Mouse (Mus musculus) hindbrain, embryonic 16.5 days (tissue): ENCODE measurements around the gene Gm5426. TPM values are rescaled to one million over a fixed set of nuclear protein-coding genes. Genes with fewer than 3 reads are reported as not detected.
"Not testable (repeated sequence)": the region's sequence is repeated elsewhere in the genome, so short reads cannot be mapped to it uniquely, and the experiment has no call there.

Experiments used
- ATAC-seq: fragments of 200-750 bp; cut with Nextera tagmentation; 2 replicates; pipeline ENCODE4 v1.8.0; 2017; ENCODE audit warnings: moderate TSS enrichment, moderate library complexity
- H3K27ac ChIP-seq: fragments of 300-500 bp; sonication (generic); 2 replicates; pipeline ENCODE4 v1.5.1; 2014; ENCODE audit warnings: low read depth, mild to moderate bottlenecking, control low read depth, low read length, moderate library complexity
- H3K27me3 ChIP-seq: fragments of 300-500 bp; sonication (generic); replicated peaks from 2 replicates; pipeline ENCODE4 v1.6.1; 2014; ENCODE audit warnings: low read length; ENCODE audit not compliant: control insufficient read depth, insufficient read depth
- H3K36me3 ChIP-seq: fragments of 300-500 bp; sonication (generic); 2 replicates; pipeline ENCODE4 v1.6.1; 2014; ENCODE audit warnings: mild to moderate bottlenecking, low read length, moderate library complexity, mixed read lengths; ENCODE audit not compliant: control insufficient read depth, insufficient read depth
- H3K4me1 ChIP-seq: fragments of 300-500 bp; sonication (generic); 2 replicates; pipeline ENCODE4 v1.6.1; 2014; ENCODE audit warnings: low read depth, low read length; ENCODE audit not compliant: control insufficient read depth, insufficient read depth
- H3K4me2 ChIP-seq: fragments of 300-500 bp; sonication (generic); 2 replicates; pipeline ENCODE4 v1.6.1; 2014; ENCODE audit warnings: mild to moderate bottlenecking, low read length, control low read depth, moderate library complexity
- H3K4me3 ChIP-seq: fragments of 300-500 bp; sonication (generic); 2 replicates; pipeline ENCODE4 v1.5.1; 2014; ENCODE audit warnings: mild to moderate bottlenecking, low read length, control low read depth, moderate library complexity
- H3K9ac ChIP-seq: fragments of 300-500 bp; sonication (generic); 2 replicates; pipeline ENCODE4 v1.6.1; 2014; ENCODE audit warnings: low read depth, mild to moderate bottlenecking, control low read depth, low read length, moderate library complexity
- H3K9me3 ChIP-seq: fragments of 300-500 bp; sonication (generic); 2 replicates; pipeline ENCODE4 v1.6.1; 2014; ENCODE audit warnings: mild to moderate bottlenecking, low read length, moderate library complexity; ENCODE audit not compliant: control insufficient read depth
- WGBS: fragments of 180-500 bp; shearing (Covaris S2); extraction: QIAGEN DNeasy Blood & Tissue Kit; methylation state at CpG from one replicate; pipeline ENCODE4 v1.1.7; 2014; 5-methylcytosine and 5-hydroxymethylcytosine counted together
- polyA plus RNA-seq: library from polyadenylated mRNA; unstranded; fragments of >200 nt; fragmentation: Nextera tagmentation; extraction: Ambion mirVana; gene quantifications from 2 replicates; pipeline ENCODE4 v1.2.1, GENCODE M21; 2015

Gm5426 gene
- not detected in 2 replicates for polyA plus RNA-seq

DNA sequence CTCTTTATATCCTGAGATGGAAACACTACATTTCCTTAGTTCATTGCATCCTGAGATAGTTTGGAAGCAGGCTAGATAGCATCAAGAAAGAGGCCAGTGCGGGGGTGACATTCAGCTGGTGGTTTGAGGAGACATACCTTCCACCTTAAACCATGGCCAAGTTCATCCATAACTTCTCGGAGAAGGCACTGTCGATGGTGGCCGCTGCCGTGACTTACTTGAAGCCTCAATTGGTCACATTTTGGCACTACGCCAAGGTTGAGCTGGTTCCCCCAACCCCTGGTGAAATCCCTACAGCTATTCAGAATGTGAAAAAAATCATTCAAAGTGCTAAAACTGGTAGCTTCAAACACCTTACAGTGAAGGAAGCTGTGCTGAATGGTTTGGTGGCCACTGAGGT is at the start of gene Gm5426:
Gene Gm5426 (plus strand): TSS at position 153 of the 400 bp plus-strand sequence.
- ATAC-seq, H3K4me3 ChIP-seq, H3K9ac ChIP-seq, H3K4me1 ChIP-seq, H3K4me2 ChIP-seq, H3K27me3 ChIP-seq, H3K9me3 ChIP-seq, H3K36me3 ChIP-seq, H3K27ac ChIP-seq: not testable (repeated sequence)
- WGBS: 88% methylated on average over 6 of the region's 6 CpGs

DNA sequence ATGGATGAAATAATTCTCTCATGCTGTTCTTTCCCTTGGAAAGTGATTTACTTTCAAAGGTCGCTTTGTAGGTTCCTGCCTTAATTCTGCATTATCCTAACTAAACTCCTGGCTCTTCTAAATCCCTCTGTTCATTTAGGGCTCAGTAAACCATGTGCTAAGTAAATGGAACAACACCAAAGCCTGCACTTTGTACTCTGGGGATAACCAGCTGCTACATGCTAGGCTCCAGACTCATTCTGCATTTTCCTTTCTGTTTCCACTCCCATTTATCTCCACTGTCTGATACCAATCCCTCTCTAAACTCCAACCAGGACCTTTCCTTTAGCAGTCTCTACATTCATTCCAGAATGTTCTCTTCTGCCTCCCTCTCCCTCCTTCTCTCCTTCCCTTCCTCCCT is 46.7 kb upstream of the Gm5426 start:
- Histone ChIP-seq H3K4me2 (no peak overlapping the region), H3K4me3 (no peak overlapping the region), H3K27me3 (no peaks in the 10 kb centered on the region), H3K9me3 (no peaks in the 10 kb centered on the region), H3K36me3 (no peaks in the 10 kb centered on the region), H3K9ac (no peak overlapping the region), H3K27ac (no peak overlapping the region), H3K4me1 (peaks cover 3% of the 10 kb centered on the region; the same call in 1 of the 2 replicates)
- ATAC-seq: peak; percentile 57
- WGBS: 71% methylated on average over 1 of the region's 1 CpGs

DNA sequence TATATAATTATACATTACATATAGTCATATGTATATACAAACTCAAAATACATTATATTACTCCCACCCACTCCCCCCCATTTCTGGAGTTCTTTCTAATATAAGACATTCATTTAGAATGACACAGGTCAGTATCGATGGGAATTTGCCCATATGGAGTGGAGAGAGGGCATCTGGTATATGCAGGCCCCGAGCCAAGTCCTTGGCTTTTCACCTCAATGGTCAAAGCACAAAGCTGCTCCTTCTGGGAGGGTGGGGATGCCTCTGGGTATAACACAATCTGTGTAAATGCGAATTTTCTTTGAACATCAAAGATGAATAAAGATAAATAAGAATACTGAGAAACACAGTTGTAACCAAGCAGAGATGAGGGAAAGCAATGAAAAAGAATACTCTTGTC is 46.0 kb upstream of the Gm5426 start:
- H3K4me1 ChIP-seq: peaks cover 3% of the 10 kb centered on the region; the same call in 1 of the 2 replicates
- no peaks in the 10 kb centered on the region for H3K9me3 ChIP-seq
- 73% methylated on average over 3 of the region's 3 CpGs for whole genome bisulfite sequencing
- no peak overlapping the region for H3K9ac ChIP-seq
- H3K36me3 ChIP-seq: no peaks in the 10 kb centered on the region
- no peaks in the 10 kb centered on the region for H3K27me3 ChIP-seq
- H3K27ac ChIP-seq: no peak overlapping the region
- H3K4me3 ChIP-seq: no peak overlapping the region
- no peak overlapping the region for H3K4me2 ChIP-seq
- ATAC-seq: peak; percentile 55; the same call in 1 of the 2 replicates

DNA sequence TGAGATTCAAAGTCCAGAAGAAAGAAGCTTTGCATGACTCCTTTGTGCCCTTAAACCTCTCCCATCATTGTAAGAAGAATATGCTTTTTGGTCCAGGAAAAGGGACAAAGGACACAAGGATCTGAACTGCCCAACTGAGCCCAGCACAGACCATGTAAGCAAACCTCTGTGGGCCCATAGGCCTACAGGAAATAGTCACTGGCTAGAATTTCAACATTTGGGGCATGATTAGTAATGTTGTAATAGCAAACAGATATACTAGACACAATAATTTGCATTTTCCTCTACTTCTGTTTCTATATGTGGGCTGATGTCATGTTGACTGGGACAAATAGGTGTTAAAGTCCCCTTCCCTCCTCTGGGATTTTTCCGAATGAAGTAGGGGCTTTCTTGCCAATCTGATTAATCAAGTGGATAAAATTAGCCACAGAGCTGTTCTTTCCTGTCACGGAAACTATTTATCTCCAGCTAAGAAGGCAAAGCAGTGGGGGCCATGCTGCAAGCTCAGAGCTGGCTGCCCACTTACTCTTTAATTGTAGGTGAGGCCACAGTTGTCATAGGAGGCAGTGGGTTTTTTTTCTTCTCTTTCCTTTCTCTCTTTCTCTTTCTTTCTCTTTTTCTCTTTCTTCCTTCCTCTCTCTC is 42.4 kb upstream of the Gm5426 start:
- Histone ChIP-seq H3K4me1 (peaks cover 3% of the 10 kb centered on the region; the same call in 1 of the 2 replicates), H3K9ac (no peak overlapping the region), H3K4me2 (no peak overlapping the region), H3K27ac (no peak overlapping the region), H3K9me3 (no peaks in the 10 kb centered on the region), H3K4me3 (no peak overlapping the region), H3K36me3 (no peaks in the 10 kb centered on the region), H3K27me3 (no peaks in the 10 kb centered on the region)
- WGBS: 26% methylated on average over 2 of the region's 2 CpGs
- no peak for ATAC-seq

DNA sequence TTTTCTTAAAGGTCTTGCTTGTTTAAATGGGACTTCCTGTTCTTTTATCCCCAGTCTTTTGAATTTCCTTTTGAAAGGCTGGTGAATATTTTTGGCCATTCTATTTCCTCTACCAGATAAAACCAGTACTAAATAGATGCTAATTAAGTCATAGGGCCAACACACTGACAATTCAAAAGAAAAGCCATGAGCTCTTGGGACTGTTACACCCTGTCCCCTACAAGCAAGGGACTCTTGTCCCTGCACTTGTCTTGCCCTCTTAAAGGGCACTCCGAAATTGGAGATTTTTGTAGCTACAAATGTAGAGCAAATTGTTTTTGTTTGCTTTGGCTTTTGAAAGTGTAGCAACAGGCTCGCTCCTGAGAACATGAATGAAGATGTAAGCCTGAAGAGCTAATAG is 41.8 kb upstream of the Gm5426 start:
- no peaks in the 10 kb centered on the region for H3K9me3 ChIP-seq
- H3K4me2 ChIP-seq: no peak overlapping the region
- 62% methylated on average over 2 of the region's 2 CpGs for WGBS
- no peaks in the 10 kb centered on the region for H3K27me3 ChIP-seq
- H3K36me3 ChIP-seq: no peaks in the 10 kb centered on the region
- peaks cover 3% of the 10 kb centered on the region; the same call in 1 of the 2 replicates for H3K4me1 ChIP-seq
- no peak overlapping the region for H3K9ac ChIP-seq
- H3K27ac ChIP-seq: no peak overlapping the region
- H3K4me3 ChIP-seq: no peak overlapping the region
- ATAC-seq: no peak

DNA sequence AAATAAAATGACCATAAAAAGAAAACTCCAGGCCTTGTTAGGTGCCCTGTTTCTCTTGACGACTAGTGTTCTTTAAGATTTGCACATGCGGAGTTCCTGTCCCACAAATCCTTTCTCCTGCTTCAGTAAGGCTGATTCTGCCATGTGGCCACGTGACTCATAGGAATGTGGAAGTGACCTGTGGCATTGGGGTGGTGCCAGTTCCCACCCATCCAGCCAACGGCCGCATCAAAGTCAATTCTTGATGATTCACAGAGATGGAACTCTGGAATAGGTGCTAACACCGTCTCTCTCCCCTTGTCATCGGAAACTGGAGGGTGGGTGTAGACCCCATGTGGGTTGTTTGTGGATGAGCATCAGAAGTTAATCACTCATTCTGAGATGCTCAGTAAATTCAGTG is 39.7 kb upstream of the Gm5426 start:
- Histone ChIP-seq H3K4me2 (no peak overlapping the region), H3K36me3 (no peaks in the 10 kb centered on the region), H3K27ac (no peak overlapping the region), H3K9me3 (no peaks in the 10 kb centered on the region), H3K4me3 (no peak overlapping the region), H3K27me3 (no peaks in the 10 kb centered on the region), H3K9ac (no peak overlapping the region), H3K4me1 (peaks cover 2% of the 10 kb centered on the region; the same call in 1 of the 2 replicates)
- 87% methylated on average over 7 of the region's 7 CpGs for WGBS
- ATAC-seq: no peak

DNA sequence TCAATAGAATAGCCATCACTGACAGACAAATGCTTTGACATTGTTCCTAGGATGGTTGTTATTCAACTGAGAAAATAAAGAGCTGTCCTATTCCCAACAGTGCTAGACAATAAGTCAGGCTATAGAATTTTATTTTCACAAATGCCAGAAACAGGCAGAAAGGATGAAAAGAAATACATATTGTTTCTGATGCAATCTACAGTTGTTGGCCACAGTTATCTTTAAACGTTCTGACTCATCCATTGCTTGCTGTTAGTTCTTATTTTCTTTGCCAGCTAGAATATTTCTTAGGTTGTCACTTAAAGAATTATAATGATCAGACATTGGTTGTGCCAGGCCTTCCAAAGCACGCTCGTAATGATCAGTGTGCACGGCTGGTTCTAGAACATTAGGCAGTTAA is 35.4 kb upstream of the Gm5426 start:
- WGBS: 62% methylated on average over 4 of the region's 4 CpGs
- no peaks in the 10 kb centered on the region for H3K4me1 ChIP-seq
- ATAC-seq: no peak
- H3K9me3 ChIP-seq: no peaks in the 10 kb centered on the region
- no peaks in the 10 kb centered on the region for H3K36me3 ChIP-seq
- no peak overlapping the region for H3K4me2 ChIP-seq
- no peak overlapping the region for H3K9ac ChIP-seq
- no peaks in the 10 kb centered on the region for H3K27me3 ChIP-seq
- H3K27ac ChIP-seq: no peak overlapping the region
- no peak overlapping the region for H3K4me3 ChIP-seq

DNA sequence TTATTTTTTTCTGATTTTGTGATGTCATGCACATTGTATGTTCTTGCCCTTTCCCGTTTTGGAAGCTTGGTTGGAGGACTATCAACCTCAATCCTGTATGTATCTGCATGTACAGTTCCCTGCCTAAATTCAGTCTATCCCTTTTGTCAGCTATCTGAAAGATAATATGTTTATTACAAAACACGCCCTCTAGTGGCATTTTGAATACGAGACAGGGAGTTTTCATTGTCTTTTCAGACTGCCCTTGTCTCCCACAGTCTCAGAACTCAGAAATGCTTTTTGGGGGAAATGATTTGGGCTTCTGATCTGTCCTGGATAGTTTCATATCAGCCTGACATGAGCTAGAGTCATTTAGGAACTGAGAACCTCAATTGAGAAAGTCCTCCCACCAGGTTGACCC is 32.2 kb upstream of the Gm5426 start:
- no peak for ATAC-seq
- Histone ChIP-seq H3K27me3 (no peaks in the 10 kb centered on the region), H3K9me3 (no peaks in the 10 kb centered on the region), H3K4me3 (no peak overlapping the region), H3K27ac (no peak overlapping the region), H3K36me3 (no peaks in the 10 kb centered on the region), H3K4me1 (no peaks in the 10 kb centered on the region), H3K4me2 (no peak overlapping the region), H3K9ac (no peak overlapping the region)
- WGBS: 45% methylated on average over 3 of the region's 3 CpGs

DNA sequence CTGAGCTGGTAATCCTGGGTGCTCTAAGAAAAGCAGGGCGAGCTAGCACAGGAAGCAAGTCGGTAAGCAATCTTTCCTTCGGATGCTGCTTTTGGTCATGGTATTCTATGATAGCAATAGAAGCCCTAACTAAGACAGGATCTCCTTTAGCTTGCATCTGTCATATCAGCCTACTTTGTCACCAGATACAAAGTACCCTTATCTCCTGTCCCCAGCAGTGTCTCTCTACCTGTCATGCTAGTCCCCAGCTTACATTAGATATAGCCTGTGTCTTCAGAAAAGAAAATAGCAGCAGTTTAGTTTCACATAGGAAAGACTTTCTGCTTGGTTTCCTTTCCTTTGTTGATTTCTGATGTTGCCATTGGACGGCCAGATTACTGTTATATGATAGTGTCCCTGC is 31.8 kb upstream of the Gm5426 start:
- no peak for ATAC-seq
- Histone ChIP-seq H3K4me2 (no peak overlapping the region), H3K27ac (no peak overlapping the region), H3K4me1 (no peaks in the 10 kb centered on the region), H3K4me3 (no peak overlapping the region), H3K9me3 (no peaks in the 10 kb centered on the region), H3K9ac (no peak overlapping the region), H3K27me3 (no peaks in the 10 kb centered on the region), H3K36me3 (no peaks in the 10 kb centered on the region)
- WGBS: 92% methylated on average over 4 of the region's 4 CpGs
